Mouse (Mus musculus): Measurements from ENCODE around the gene Ccdc183. TPM values are rescaled to one million over a fixed set of nuclear protein-coding genes. Genes with fewer than 3 reads are reported as not detected.

The Ccdc183 gene
- polyA plus RNA-seq, 1 experiment from 2014 or later: 0.19 TPM

- no peaks in the 10 kb centered on the region for H3K4me1 ChIP-seq
- no peaks in the 10 kb centered on the region for H3K27me3 ChIP-seq
- no peaks in the 10 kb centered on the region for H3K9me3 ChIP-seq
- no peak overlapping the region for H3K27ac ChIP-seq
- WGBS: 50% methylated on average over 1 of the region's 1 CpGs
- no peak overlapping the region for H3K4me2 ChIP-seq (replicated peaks)
- no peak for ATAC-seq (ENCODE audit: insufficient number of reproducible peaks, insufficient read depth, low FRiP score, low TSS enrichment)
- no peaks in the 10 kb centered on the region for H3K36me3 ChIP-seq
- H3K9ac ChIP-seq: no peak overlapping the region
- H3K4me3 ChIP-seq: no peak overlapping the region
Observed at GRCm38 (mm10) chr2:25634046-25634445, 16.6 kb upstream of the Ccdc183 start.

GRCm38 (mm10) chr2:25633616-25634015, 16.1 kb upstream of the Ccdc183 start:
- 77% methylated on average over 3 of the region's 3 CpGs for WGBS
- no peaks in the 10 kb centered on the region for H3K27me3 ChIP-seq
- no peak overlapping the region for H3K4me2 ChIP-seq (replicated peaks)
- H3K36me3 ChIP-seq: no peaks in the 10 kb centered on the region
- no peaks in the 10 kb centered on the region for H3K4me1 ChIP-seq
- no peak overlapping the region for H3K9ac ChIP-seq
- no peak overlapping the region for H3K4me3 ChIP-seq
- ATAC-seq (ENCODE audit: insufficient number of reproducible peaks, insufficient read depth, low FRiP score, low TSS enrichment): no peak
- no peaks in the 10 kb centered on the region for H3K9me3 ChIP-seq
- H3K27ac ChIP-seq: no peak overlapping the region

GRCm38 (mm10) chr2:25628738-25629137, 11.3 kb upstream of the Ccdc183 start:
- H3K4me2 ChIP-seq (replicated peaks): no peak overlapping the region
- ATAC-seq (ENCODE audit: insufficient number of reproducible peaks, insufficient read depth, low FRiP score, low TSS enrichment): no peak
- no peak overlapping the region for H3K27ac ChIP-seq
- H3K4me1 ChIP-seq: no peaks in the 10 kb centered on the region
- no peaks in the 10 kb centered on the region for H3K27me3 ChIP-seq
- no peaks in the 10 kb centered on the region for H3K36me3 ChIP-seq
- no peaks in the 10 kb centered on the region for H3K9me3 ChIP-seq
- 37% methylated on average over 4 of the region's 4 CpGs for WGBS
- H3K4me3 ChIP-seq: no peak overlapping the region
- H3K9ac ChIP-seq: no peak overlapping the region

- no peak within 1 kb of the TSS for H3K27ac ChIP-seq
- no peaks in the 10 kb centered on the region for H3K27me3 ChIP-seq
- no peaks in the 10 kb centered on the region for H3K4me1 ChIP-seq
- no peaks in the 10 kb centered on the region for H3K36me3 ChIP-seq
- H3K9ac ChIP-seq: no peak within 1 kb of the TSS
- no peak within 1 kb of the TSS for H3K4me3 ChIP-seq
- H3K4me2 ChIP-seq (replicated peaks): no peak within 1 kb of the TSS
- 70% methylated on average over 6 of the region's 6 CpGs for WGBS
- no peak for ATAC-seq (ENCODE audit: insufficient number of reproducible peaks, insufficient read depth, low FRiP score, low TSS enrichment)
- H3K9me3 ChIP-seq: no peaks in the 10 kb centered on the region
Observed at GRCm38 (mm10) chr2:25627811-25628210, 10.3 kb upstream of the Ccdc183 start, which contains the start of gene Fcna. TSS of gene Fcna (minus strand) at chr2:25628030.

DNA sequence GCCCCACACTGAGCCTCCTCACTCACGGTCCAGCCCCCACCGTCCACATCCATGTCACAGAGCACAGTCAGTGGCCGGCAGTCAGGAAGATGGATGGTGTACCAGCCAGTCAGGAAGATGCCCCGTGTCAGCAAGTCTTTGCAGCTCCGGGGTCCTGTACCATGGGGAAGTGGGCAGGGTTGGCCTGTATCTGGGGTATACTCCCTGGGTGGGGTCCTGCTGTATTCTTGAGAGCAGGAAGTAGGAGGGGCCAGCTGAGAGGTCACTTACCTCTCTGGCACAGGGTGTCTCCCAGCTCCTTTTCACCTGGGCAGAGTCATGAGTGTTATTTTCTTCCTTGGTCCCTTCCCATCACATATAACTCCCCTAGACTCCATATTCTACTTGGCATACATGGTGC, 8.5 kb upstream of the Ccdc183 start:
- no peak for ATAC-seq (ENCODE audit: insufficient number of reproducible peaks, insufficient read depth, low FRiP score, low TSS enrichment)
- peaks cover 7% of the 10 kb centered on the region for H3K4me1 ChIP-seq
- H3K9me3 ChIP-seq: no peaks in the 10 kb centered on the region
- H3K4me3 ChIP-seq: no peak overlapping the region
- no peaks in the 10 kb centered on the region for H3K27me3 ChIP-seq
- WGBS: 59% methylated on average over 5 of the region's 5 CpGs
- no peak overlapping the region for H3K27ac ChIP-seq
- no peak overlapping the region for H3K4me2 ChIP-seq (replicated peaks)
- H3K36me3 ChIP-seq: no peaks in the 10 kb centered on the region
- H3K9ac ChIP-seq: no peak overlapping the region

GRCm38 (mm10) chr2:25621229-25622200, 4.0 kb upstream of the Ccdc183 start, which contains the start of gene Tmem141:
TSS of gene Tmem141 (minus strand) at chr2:25622005.
- WGBS: 6% methylated on average over 34 of the region's 34 CpGs
- no peak within 1 kb of the TSS; the same call in 1 of the 2 replicates for H3K27ac ChIP-seq

DNA sequence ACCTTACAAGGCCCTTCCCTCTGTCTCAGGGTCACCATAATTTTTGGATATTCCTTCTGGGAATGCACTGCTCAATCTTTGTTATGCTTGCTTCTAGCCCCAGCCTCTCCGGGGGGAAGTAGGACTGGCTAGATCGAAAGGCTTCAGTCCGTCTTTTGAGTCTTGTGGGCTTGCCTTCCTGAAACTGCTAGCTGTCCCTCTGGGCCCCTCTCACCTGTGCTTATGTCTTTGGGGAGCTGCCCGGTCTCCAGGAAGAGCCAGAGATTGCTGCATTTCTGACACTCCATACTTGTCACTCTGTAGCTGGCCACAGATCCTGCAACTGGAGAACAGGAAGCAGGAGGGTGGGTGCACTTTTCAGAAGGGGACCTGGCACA, 3.4 kb upstream of the Ccdc183 start:
- Histone ChIP-seq H3K4me3 (no peak overlapping the region), H3K27me3 (peaks cover 30% of the 10 kb centered on the region), H3K9me3 (no peaks in the 10 kb centered on the region), H3K4me1 (peaks cover 18% of the 10 kb centered on the region), H3K9ac (no peak overlapping the region), H3K36me3 (no peaks in the 10 kb centered on the region), H3K4me2 (replicated peaks) (peak overlapping the region; percentile 75; the same call in 1 of the 2 replicates), H3K27ac (no peak overlapping the region)
- WGBS: 82% methylated on average over 4 of the region's 4 CpGs
- no peak for ATAC-seq (ENCODE audit: insufficient number of reproducible peaks, insufficient read depth, low FRiP score, low TSS enrichment)

More at GRCm38 (mm10) chr2:25621229-25622200, 4.0 kb upstream of the Ccdc183 start, which contains the start of gene Tmem141:
- H3K36me3 ChIP-seq: no peaks in the 10 kb centered on the region
- peak within 1 kb of the TSS; percentile 75 for H3K4me2 ChIP-seq (replicated peaks)
- peak within 1 kb of the TSS; percentile 60 for H3K9ac ChIP-seq
- ATAC-seq (ENCODE audit: insufficient number of reproducible peaks, insufficient read depth, low FRiP score, low TSS enrichment): peak; percentile 75
- H3K4me1 ChIP-seq: peaks cover 13% of the 10 kb centered on the region
- H3K4me3 ChIP-seq: peak within 1 kb of the TSS; percentile 49
- no peaks in the 10 kb centered on the region for H3K9me3 ChIP-seq
- H3K27me3 ChIP-seq: peaks cover 23% of the 10 kb centered on the region

DNA sequence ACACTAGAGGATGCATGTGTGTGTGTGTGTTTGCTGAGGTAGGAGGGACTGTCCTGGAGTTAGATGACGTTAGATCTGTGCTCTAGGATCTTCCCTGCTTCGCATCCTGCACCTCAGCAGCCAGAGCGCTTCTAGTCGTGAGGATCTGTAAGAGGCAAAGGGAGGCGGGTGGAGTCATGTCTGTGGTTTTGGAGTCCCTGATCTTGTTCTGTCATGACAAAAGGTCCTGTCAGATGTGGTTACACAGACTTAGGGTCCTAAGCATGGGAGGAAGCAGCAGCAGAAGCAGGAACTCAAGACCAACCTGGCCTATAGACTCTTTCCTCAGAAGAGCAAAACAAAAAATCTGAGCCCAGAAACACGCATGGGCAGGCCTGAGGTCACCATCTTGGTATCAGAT, 2.9 kb upstream of the Ccdc183 start:
- H3K4me2 ChIP-seq (replicated peaks): no peak overlapping the region
- 83% methylated on average over 6 of the region's 6 CpGs for WGBS

DNA sequence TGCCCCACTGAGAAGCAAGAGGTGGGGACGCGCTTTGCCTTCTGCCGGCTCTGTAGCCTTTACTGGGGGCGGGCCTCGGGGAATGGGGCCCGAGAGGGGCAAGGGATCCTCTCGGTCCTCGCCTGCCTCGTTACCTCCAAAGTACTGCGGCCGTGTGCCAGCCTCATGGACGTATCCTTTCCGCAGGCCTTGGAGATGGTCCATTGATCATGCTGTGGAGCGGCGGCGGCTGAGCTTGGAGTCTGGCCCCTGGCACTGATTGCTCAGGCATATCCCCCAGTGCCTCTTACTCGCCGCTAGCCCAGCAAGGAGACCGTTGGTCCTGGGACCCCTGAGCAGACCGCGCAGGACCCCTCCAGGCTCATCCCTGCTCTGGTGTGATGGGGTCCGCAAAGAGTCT, 1.1 kb downstream of the Ccdc183 start:
- no peak for ATAC-seq (ENCODE audit: insufficient number of reproducible peaks, insufficient read depth, low FRiP score, low TSS enrichment)
- WGBS: 25% methylated on average over 22 of the region's 22 CpGs
- Histone ChIP-seq H3K4me3 (no peak overlapping the region), H3K4me2 (replicated peaks) (peak overlapping the region; percentile 27; the same call in 1 of the 2 replicates), H3K27me3 (peaks cover 58% of the 10 kb centered on the region), H3K27ac (no peak overlapping the region), H3K4me1 (peaks cover 14% of the 10 kb centered on the region), H3K9me3 (no peaks in the 10 kb centered on the region), H3K9ac (no peak overlapping the region), H3K36me3 (no peaks in the 10 kb centered on the region)

More for the DNA sequence above, 2.9 kb upstream of the Ccdc183 start:
- Histone ChIP-seq H3K4me1 (peaks cover 18% of the 10 kb centered on the region), H3K4me3 (no peak overlapping the region), H3K27ac (no peak overlapping the region), H3K36me3 (no peaks in the 10 kb centered on the region), H3K9ac (0 out of 2 replicates have a peak overlapping the region, but pooled peaks have one; percentile 19), H3K27me3 (peaks cover 34% of the 10 kb centered on the region), H3K9me3 (no peaks in the 10 kb centered on the region)
- ATAC-seq (ENCODE audit: insufficient number of reproducible peaks, insufficient read depth, low FRiP score, low TSS enrichment): no peak

DNA sequence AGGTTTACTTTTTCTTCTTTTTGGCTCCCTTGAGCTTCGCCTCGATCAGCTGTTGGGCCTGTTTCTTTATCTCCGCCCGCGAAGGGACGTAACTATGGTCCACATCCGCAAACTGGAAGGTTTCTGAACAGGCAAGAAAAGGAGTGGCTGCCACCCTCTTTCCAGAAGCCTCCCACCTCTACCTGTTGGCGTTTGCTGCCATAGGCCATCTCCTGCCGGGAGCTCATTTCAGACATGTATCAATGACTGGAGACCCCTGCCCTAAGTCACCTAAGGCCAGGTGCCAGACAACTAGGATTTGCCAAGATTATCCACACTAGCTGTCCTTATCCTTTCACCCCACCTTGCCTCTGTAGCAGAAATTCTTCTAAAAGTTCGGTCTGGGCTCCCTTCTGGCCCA, 8.8 kb downstream of the Ccdc183 start:
- ATAC-seq (ENCODE audit: insufficient number of reproducible peaks, insufficient read depth, low FRiP score, low TSS enrichment): no peak
- H3K9me3 ChIP-seq: no peaks in the 10 kb centered on the region
- 66% methylated on average over 10 of the region's 10 CpGs for WGBS

DNA sequence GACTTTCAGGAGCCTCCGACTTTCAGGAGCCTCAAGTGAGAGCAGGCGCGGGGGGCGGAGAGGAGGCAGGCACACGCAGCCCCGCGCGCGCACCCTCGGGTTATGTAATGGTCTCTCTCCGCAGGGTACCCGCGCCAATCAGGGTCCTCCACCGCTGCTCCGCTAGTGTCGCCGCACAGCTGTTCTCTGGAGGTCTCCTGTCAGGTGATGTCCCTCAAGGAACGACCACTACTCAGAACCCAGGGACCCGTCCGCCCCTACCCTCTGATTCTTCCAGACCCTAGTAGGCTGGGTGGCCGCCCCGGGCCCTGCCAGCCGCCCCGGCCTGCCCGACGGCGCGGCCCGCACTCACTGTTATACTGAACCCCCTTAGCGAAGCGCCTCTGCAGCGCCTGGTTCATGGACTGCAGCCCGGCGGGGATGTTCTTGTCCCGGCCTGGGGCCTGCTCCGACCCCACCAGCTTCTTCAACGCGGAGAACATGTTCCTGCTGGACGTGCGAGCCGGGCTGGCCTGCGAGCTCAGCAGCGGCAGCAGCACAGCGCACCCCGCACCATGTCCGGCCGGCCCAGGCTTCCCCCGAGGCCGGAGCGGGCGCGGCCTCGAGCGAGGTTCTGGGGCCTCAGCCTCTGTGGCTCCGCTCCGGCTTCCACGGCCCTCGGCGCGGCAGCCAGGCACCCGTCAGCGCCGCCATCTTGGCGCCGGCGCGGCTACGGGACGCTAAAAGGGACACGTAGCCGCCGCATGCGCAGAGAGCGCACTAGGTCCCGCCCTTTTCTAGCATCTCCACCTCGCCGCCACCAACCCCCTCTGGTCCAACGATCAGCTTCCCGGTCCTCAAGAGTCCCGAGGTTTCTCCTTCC, 9.5 kb downstream of the Ccdc183 start, which contains the start of gene Rabl6:
Gene Rabl6, minus strand, starts transcription at position 761 of the 862 bp plus-strand sequence.
- Histone ChIP-seq H3K9ac (peak within 1 kb of the TSS; percentile 89), H3K9me3 (no peaks in the 10 kb centered on the region), H3K27ac (peak within 1 kb of the TSS; percentile 91), H3K4me2 (replicated peaks) (peak within 1 kb of the TSS; percentile 68), H3K36me3 (peaks cover 4% of the 10 kb centered on the region), H3K4me3 (peak within 1 kb of the TSS; percentile 99), H3K4me1 (peaks cover 15% of the 10 kb centered on the region), H3K27me3 (peaks cover 4% of the 10 kb centered on the region; the same call in 1 of the 2 replicates)
- WGBS: under 1% methylated on average over 80 of the region's 80 CpGs
- peak; percentile 89 for ATAC-seq (ENCODE audit: insufficient number of reproducible peaks, insufficient read depth, low FRiP score, low TSS enrichment)

More for the DNA sequence above, 8.8 kb downstream of the Ccdc183 start:
- H3K4me1 ChIP-seq: peaks cover 15% of the 10 kb centered on the region
- H3K9ac ChIP-seq: peak overlapping the region; percentile 89; the same call in 1 of the 2 replicates
- H3K27me3 ChIP-seq: peaks cover 9% of the 10 kb centered on the region; the same call in 1 of the 2 replicates
- no peaks in the 10 kb centered on the region for H3K36me3 ChIP-seq
- 0 out of 2 replicates have a peak overlapping the region, but pooled peaks have one; percentile 91 for H3K27ac ChIP-seq
- peak overlapping the region; percentile 68 for H3K4me2 ChIP-seq (replicated peaks)
- H3K4me3 ChIP-seq: peak overlapping the region; percentile 99
